Mouse (Mus musculus) right cerebral cortex, adult 18-20 months (tissue): ENCODE measurements around the gene Chd1l.

Source experiments
- DNase-seq: peaks from one replicate; pipeline ENCODE4 v3.0.0; 2022; ENCODE audit warnings: mixed read lengths

Gene Chd1l

GRCm38 (mm10) chr3:97609845-97610410 lies at the start of gene Chd1l:
TSS of gene Chd1l (minus strand) at chr3:97610203.
- DNase-seq = peak; percentile 91

- DNase-seq = no peak
These were observed 49.7 kb upstream of the Chd1l start for GRCm38 (mm10) chr3:97659746-97660145.

- peak; percentile 84 for DNase-seq
These were observed 48.6 kb upstream of the Chd1l start for GRCm38 (mm10) chr3:97658426-97659193.

GRCm38 (mm10) chr3:97657655-97658411 lies 47.8 kb upstream of the Chd1l start, which contains the start of gene Prkab2:
TSS of gene Prkab2 (plus strand) at chr3:97658193.
- peak; percentile 99 for DNase-seq

- DNase-seq = no peak
These were observed 44.9 kb upstream of the Chd1l start for GRCm38 (mm10) chr3:97654901-97655300.

GRCm38 (mm10) chr3:97653781-97654180 lies 43.8 kb upstream of the Chd1l start:
- no peak for DNase-seq

GRCm38 (mm10) chr3:97651604-97652003 lies 41.6 kb upstream of the Chd1l start:
- DNase-seq = no peak

- DNase-seq = no peak
These were observed 39.5 kb upstream of the Chd1l start for GRCm38 (mm10) chr3:97649469-97649868.

- DNase-seq = no peak
These were observed 39.0 kb upstream of the Chd1l start for GRCm38 (mm10) chr3:97649022-97649421.

- no peak for DNase-seq
These were observed 38.5 kb upstream of the Chd1l start for GRCm38 (mm10) chr3:97648518-97648917.

- DNase-seq = no peak
These were observed 32.0 kb upstream of the Chd1l start for GRCm38 (mm10) chr3:97642001-97642400.

- no peak for DNase-seq
These were observed 31.4 kb upstream of the Chd1l start for GRCm38 (mm10) chr3:97641396-97641795.

- no peak for DNase-seq
These were observed 24.3 kb upstream of the Chd1l start for GRCm38 (mm10) chr3:97634288-97634761.

- no peak for DNase-seq
These were observed 23.5 kb upstream of the Chd1l start for GRCm38 (mm10) chr3:97633456-97633855.

- DNase-seq = no peak
These were observed 21.4 kb upstream of the Chd1l start for GRCm38 (mm10) chr3:97631258-97631860.

GRCm38 (mm10) chr3:97630746-97631145 lies 20.7 kb upstream of the Chd1l start:
- no peak for DNase-seq

GRCm38 (mm10) chr3:97629941-97630340 lies 19.9 kb upstream of the Chd1l start:
- no peak for DNase-seq

GRCm38 (mm10) chr3:97628391-97629001 lies 18.5 kb upstream of the Chd1l start, which contains the start of gene Fmo5:
TSS of gene Fmo5 (plus strand) at chr3:97628804.
- DNase-seq = no peak

GRCm38 (mm10) chr3:97627893-97628292 lies 17.9 kb upstream of the Chd1l start:
- DNase-seq = no peak

- no peak for DNase-seq
These were observed 14.6 kb upstream of the Chd1l start for GRCm38 (mm10) chr3:97624611-97625010.

GRCm38 (mm10) chr3:97620657-97621056 lies 10.7 kb upstream of the Chd1l start:
- DNase-seq = no peak

GRCm38 (mm10) chr3:97617899-97618298 lies 7.9 kb upstream of the Chd1l start:
- no peak for DNase-seq
